In genomic region chr3:84181717-84182116, GRCm38 (mm10) we compare ENCODE assay signal across 20 mouse cellular contexts. TPM values are rescaled to one million over a fixed set of nuclear protein-coding genes. Genes with fewer than 3 reads are reported as not detected.
"Had no signal": no experiment of that assay in that cellular context is flagged by ENCODE, and none has a peak within 500 bp of the region (broad histone marks: within the 10 kb centered on the region; RNA-seq: fewer than 3 reads in every experiment).

No protein-coding gene starts in this region.

- H3K27ac ChIP-seq: kidney, postnatal 0 days; limb, embryonic 10.5 days; liver, embryonic 15.5 days; midbrain, embryonic 10.5 days; neural tube, embryonic 15.5 days had no signal

- H3K9me3 ChIP-seq: limb, embryonic 10.5 days; liver, embryonic 15.5 days; midbrain, embryonic 10.5 days; neural tube, embryonic 15.5 days had no signal

- H3K36me3 ChIP-seq: limb, embryonic 10.5 days; liver, embryonic 15.5 days had no signal

- DNase-seq: kidney, adult 9 months; lung, embryonic 14.5 days; lung, postnatal 10 days; lung, postnatal 4 days; right cerebral cortex, adult 18-20 months; right cerebral cortex, postnatal 25 days; thymus, adult 18-20 months; thymus, postnatal 14 days had no signal

- H3K4me1 ChIP-seq: limb, embryonic 10.5 days had no signal

- H3K4me2 ChIP-seq: liver, embryonic 11.5 days; liver, embryonic 15.5 days; lung, embryonic 14.5 days; neural tube, embryonic 15.5 days had no signal

- H3K4me3 ChIP-seq: limb, embryonic 10.5 days; liver, embryonic 15.5 days; midbrain, embryonic 10.5 days; myocyte; neural tube, embryonic 15.5 days had no signal

- H3K27me3 ChIP-seq: liver, embryonic 15.5 days; neural tube, embryonic 15.5 days had no signal

- H3K9ac ChIP-seq: liver, embryonic 15.5 days; lung, embryonic 14.5 days; neural tube, embryonic 15.5 days had no signal

RNA-seq across cellular contexts. Expression of gene Gm6525, which starts 7.8 kb away (rescaled TPM):
- total RNA-seq: layer of hippocampus, adult 8-10 months; layer of hippocampus, postnatal 14 days; left cerebral cortex, adult 18-20 months; left cerebral cortex, postnatal 10 days; megakaryocyte, adult 5-6 weeks had no signal
